In the genomic region with DNA sequence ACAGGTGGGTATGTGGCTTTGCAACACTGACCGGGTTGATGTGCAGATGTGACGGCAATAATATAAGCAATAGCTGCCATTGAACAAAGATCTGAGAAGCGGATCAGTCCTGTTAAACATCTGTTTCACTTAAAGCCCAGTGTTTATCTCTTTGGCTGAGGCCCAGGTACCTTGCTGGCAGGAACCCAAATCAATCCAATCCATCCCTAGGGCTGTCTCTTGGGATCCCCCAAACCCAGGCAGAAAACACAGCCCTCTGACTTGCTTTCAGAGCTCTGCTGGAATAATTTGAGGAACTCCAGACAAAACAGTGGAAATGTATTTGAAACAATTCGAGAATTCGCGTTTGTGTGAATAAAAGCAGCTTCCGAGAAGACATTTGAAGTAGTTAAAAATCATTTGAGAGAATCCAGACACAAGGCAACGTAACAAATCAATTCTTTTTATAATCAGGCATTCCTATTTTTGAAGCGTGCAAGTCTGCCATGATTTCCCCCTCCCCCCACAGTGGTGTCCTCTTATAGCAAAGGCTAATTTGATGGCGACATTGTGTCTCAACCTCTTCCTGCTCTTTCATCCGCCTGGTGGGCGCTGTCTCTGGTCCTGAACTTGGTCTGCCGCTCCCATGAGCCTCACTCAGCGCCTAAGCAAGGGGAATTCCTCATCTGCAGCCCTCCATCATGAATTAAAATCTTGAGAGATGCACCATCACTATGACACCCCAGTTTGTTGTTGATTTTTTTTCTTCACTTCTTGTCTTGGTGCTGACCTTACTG, we compare ENCODE assay signal across 9 mouse cellular contexts. TPM values are rescaled to one million over a fixed set of nuclear protein-coding genes. Genes with fewer than 3 reads are reported as not detected.
A peak's percentile ranks its signal among the peaks of the same experiment; 100 is the strongest.
DNase-seq lines count a peak whose midpoint lies in the region; ATAC-seq lines count a peak whose summit lies in the region.
"Had no signal": no experiment of that assay in that cellular context is flagged by ENCODE, and none has a peak within 500 bp of the region (broad histone marks: within the 10 kb centered on the region; RNA-seq: fewer than 3 reads in every experiment).

No protein-coding gene starts in this region.

- no peak overlapping the region for H3K27ac ChIP-seq in liver, embryonic 12.5 days
- H3K27ac ChIP-seq: hindbrain, embryonic 15.5 days had no signal

- H3K4me1 ChIP-seq in liver, embryonic 12.5 days, result no peaks in the 10 kb centered on the region

- H3K4me3 ChIP-seq in liver, embryonic 12.5 days, result no peak overlapping the region
- H3K4me3 ChIP-seq: hindbrain, embryonic 15.5 days had no signal

- H3K36me3 ChIP-seq in liver, embryonic 12.5 days, result no peaks in the 10 kb centered on the region
- H3K36me3 ChIP-seq: hindbrain, embryonic 15.5 days had no signal

- no peak overlapping the region for H3K9ac ChIP-seq in liver, embryonic 12.5 days
- H3K9ac ChIP-seq: hindbrain, embryonic 15.5 days had no signal

- H3K27me3 ChIP-seq in liver, embryonic 12.5 days (replicated peaks), result no peaks in the 10 kb centered on the region
- H3K27me3 ChIP-seq: hindbrain, embryonic 15.5 days had no signal

- no peak overlapping the region for H3K4me2 ChIP-seq in liver, embryonic 12.5 days
- H3K4me2 ChIP-seq: hindbrain, embryonic 15.5 days had no signal

- DNase-seq in liver (peak; percentile 57), NIH3T3 (ENCODE audit: low read depth) (peak; percentile 90)
- DNase-seq in embryo, embryonic 10 days (ENCODE audit: low spot score), result peak; percentile 83
- peak; percentile 91 for DNase-seq in mesoderm, embryonic 11.5 days (ENCODE audit: low read depth, low spot score)
- DNase-seq in B cell, adult 2 months, result no peak
- no peak for DNase-seq in cerebellum, postnatal 36 days
- DNase-seq: cerebellum, adult 11-12 months had no signal

- 38% methylated on average over 14 of the region's 14 CpGs for WGBS in liver, embryonic 12.5 days (ENCODE audit: insufficient replicate concordance)

- no peaks in the 10 kb centered on the region for H3K9me3 ChIP-seq in liver, embryonic 12.5 days (replicated peaks)
- H3K9me3 ChIP-seq: hindbrain, embryonic 15.5 days had no signal

- no peak for ATAC-seq in liver, embryonic 12.5 days

RNA-seq across cellular contexts. Expression of gene Kcnj6, which starts 25.2 kb away (rescaled TPM):
- not detected in 2 replicates for polyA plus RNA-seq in liver, embryonic 12.5 days (2016; fragmentation: Nextera tagmentation; extraction: Ambion mirVana)

Comparison
In these comparisons a context has a peak if more than half of its experiments do, and no peak if none do; other contexts are left out.
1. DNase-seq: peak in liver (single experiment), NIH3T3 (single experiment), embryo, embryonic 10 days (single experiment) and mesoderm, embryonic 11.5 days (single experiment); none in B cell, adult 2 months (0 of 2) and cerebellum, postnatal 36 days (0 of 2).